Mouse (Mus musculus) lung, adult 2 months (tissue): ENCODE results near the gene H2al1n.

Source experiments
- CTCF ChIP-seq: fragments of 200-500 bp; IDR thresholded peaks from 2 replicates; pipeline ENCODE4 v1.5.1; 2011; ENCODE audit warnings: mild to moderate bottlenecking, low read length, control low read depth; ENCODE audit not compliant: insufficient read depth
- POLR2A ChIP-seq: fragments of 200-500 bp; IDR thresholded peaks from 2 replicates; pipeline ENCODE4 v1.6.1; 2011; ENCODE audit warnings: low read depth, mild to moderate bottlenecking, control low read depth, low read length, borderline replicate concordance; ENCODE audit errors: extremely low read depth

DNA sequence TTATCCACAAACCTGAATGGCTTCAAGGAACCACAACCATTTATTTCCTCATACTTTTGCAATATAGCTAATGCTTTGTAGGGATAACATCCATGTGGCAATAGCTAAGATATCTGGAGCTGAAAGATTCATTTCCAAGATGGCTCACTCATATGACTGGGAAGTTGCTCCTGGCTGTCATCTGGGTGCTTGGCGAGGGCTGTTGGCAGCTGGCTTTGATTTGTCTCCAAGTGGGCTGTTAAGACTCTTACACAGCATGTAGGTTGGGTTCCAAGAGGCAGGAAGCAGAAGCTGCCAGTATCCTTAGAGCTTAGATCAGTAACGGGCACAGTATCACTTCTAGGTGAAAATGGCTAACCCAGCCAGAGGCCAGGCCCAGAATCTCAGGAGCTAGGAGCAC, 18.3 kb downstream of the H2al1n start:
- no peak for TF ChIP-seq CTCF
- TF ChIP-seq POLR2A = no peak
